Mouse (Mus musculus) liver, postnatal 0 days (tissue): Measurements from ENCODE around the gene Dennd1c. TPM values are rescaled to one million over a fixed set of nuclear protein-coding genes. Genes with fewer than 3 reads are reported as not detected.

Experiments
- ATAC-seq: fragments of 200-750 bp; cut with Nextera tagmentation; 2 replicates; pipeline ENCODE4 v1.8.0; 2017; ENCODE audit warnings: mild to moderate bottlenecking, moderate library complexity
- DNase-seq: peaks from one replicate; pipeline ENCODE4 v3.0.0-alpha.2; 2016
- H3K27ac ChIP-seq: fragments of 300-500 bp; sonication (generic); 2 replicates; pipeline ENCODE4 v1.5.1; 2014; ENCODE audit warnings: antibody characterized with exemption, moderate library complexity, mild to moderate bottlenecking, low read depth
- H3K27me3 ChIP-seq: fragments of 300-500 bp; sonication (generic); 2 replicates; pipeline ENCODE4 v1.6.1; 2014; ENCODE audit warnings: low read length, control low read depth, mixed read lengths; ENCODE audit not compliant: insufficient read depth
- H3K36me3 ChIP-seq: fragments of 300-500 bp; sonication (generic); replicated peaks from 2 replicates; pipeline ENCODE4 v1.6.1; 2014; ENCODE audit warnings: mild to moderate bottlenecking, control low read depth, low read length, moderate library complexity, mixed read lengths; ENCODE audit not compliant: insufficient read depth
- H3K4me1 ChIP-seq: fragments of 300-500 bp; sonication (generic); 2 replicates; pipeline ENCODE4 v1.6.1; 2014; ENCODE audit warnings: antibody characterized with exemption, mild to moderate bottlenecking, control low read depth; ENCODE audit not compliant: insufficient read depth
- H3K4me2 ChIP-seq: fragments of 300-500 bp; sonication (generic); 2 replicates; pipeline ENCODE4 v1.6.1; 2014; ENCODE audit warnings: low read depth, mild to moderate bottlenecking, low read length, moderate library complexity, mixed read lengths
- H3K4me3 ChIP-seq: fragments of 300-500 bp; sonication (generic); 2 replicates; pipeline ENCODE4 v1.5.1; 2014; ENCODE audit warnings: low read depth, low read length
- H3K9ac ChIP-seq: fragments of 300-500 bp; sonication (generic); replicated peaks from 2 replicates; pipeline ENCODE4 v1.6.1; 2014; ENCODE audit warnings: mild to moderate bottlenecking, moderate library complexity
- H3K9me3 ChIP-seq: fragments of 300-500 bp; sonication (generic); 2 replicates; pipeline ENCODE4 v1.6.1; 2016; ENCODE audit warnings: mild to moderate bottlenecking, control low read depth, low read length, mixed read lengths
- CTCF ChIP-seq: sonication (generic); IDR thresholded peaks from 2 replicates; pipeline ENCODE4 v1.5.1; 2016; ENCODE audit warnings: antibody characterized with exemption, low read depth
- EP300 ChIP-seq: IDR thresholded peaks from 2 replicates; pipeline ENCODE4 v1.6.1; 2016; ENCODE audit warnings: antibody characterized with exemption, low read depth, mild to moderate bottlenecking
- WGBS: fragments of 180-500 bp; shearing (Covaris S2); extraction: QIAGEN DNeasy Blood & Tissue Kit; methylation state at CpG from one replicate; pipeline ENCODE4 v1.1.7; 2014; ENCODE audit not compliant: insufficient replicate concordance; 5-methylcytosine and 5-hydroxymethylcytosine counted together
- polyA plus RNA-seq: library from polyadenylated mRNA; unstranded; fragments of >200 nt; fragmentation: Nextera tagmentation; extraction: Ambion mirVana; gene quantifications from 2 replicates; pipeline ENCODE4 v1.2.1, GENCODE M21; 2015

Gene Dennd1c
- polyA plus RNA-seq, 1 experiment from 2014 or later: 3.5 TPM

DNA sequence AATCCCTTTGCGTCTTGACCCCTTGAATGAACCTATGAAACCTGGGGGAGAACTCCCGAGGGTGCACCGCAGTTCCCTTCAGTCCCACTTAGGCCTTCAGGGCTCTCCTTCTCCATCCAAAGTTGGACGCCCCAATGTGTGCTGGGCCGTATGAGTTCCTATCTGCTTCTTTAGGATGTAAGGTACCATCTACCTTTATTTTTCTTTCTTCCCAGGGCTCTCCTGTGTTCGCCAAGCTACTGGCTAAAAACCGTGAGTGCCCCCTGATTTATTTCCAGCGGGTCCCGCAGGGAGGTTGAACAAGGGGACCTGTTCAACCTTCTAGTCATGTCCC, 27.7 kb upstream of the Dennd1c start:
- Histone ChIP-seq H3K36me3 (no peaks in the 10 kb centered on the region), H3K9me3 (no peaks in the 10 kb centered on the region), H3K4me2 (peak overlapping the region; percentile 73), H3K4me3 (peak overlapping the region; percentile 45), H3K27me3 (peaks cover 24% of the 10 kb centered on the region; the same call in 1 of the 2 replicates), H3K9ac (no peak overlapping the region), H3K27ac (no peak overlapping the region), H3K4me1 (peaks cover 10% of the 10 kb centered on the region; the same call in 1 of the 2 replicates)
- WGBS: 18% methylated on average over 9 of the region's 9 CpGs
- DNase-seq (no peak), ATAC-seq (no peak)
- no peak for TF ChIP-seq EP300
- TF ChIP-seq CTCF: no peak

GRCm38 (mm10) chr17:57105181-57106034, 27.1 kb upstream of the Dennd1c start, which contains the start of gene Tnfsf9:
Gene Tnfsf9, plus strand, starts transcription at chr17:57105325.
- H3K4me3 ChIP-seq: peak within 1 kb of the TSS; percentile 45
- ATAC-seq (peak; percentile 36; the same call in 1 of the 2 replicates), DNase-seq (peak; percentile 54)
- no peaks in the 10 kb centered on the region for H3K9me3 ChIP-seq
- H3K27ac ChIP-seq: no peak within 1 kb of the TSS
- TF ChIP-seq EP300: no peak
- TF ChIP-seq CTCF: no peak
- H3K9ac ChIP-seq: peak within 1 kb of the TSS; percentile 39; the same call in 1 of the 2 replicates
- peak within 1 kb of the TSS; percentile 73 for H3K4me2 ChIP-seq
- WGBS: under 1% methylated on average over 53 of the region's 61 CpGs
- H3K27me3 ChIP-seq: peaks cover 24% of the 10 kb centered on the region; the same call in 1 of the 2 replicates
- no peaks in the 10 kb centered on the region for H3K36me3 ChIP-seq
- peaks cover 10% of the 10 kb centered on the region; the same call in 1 of the 2 replicates for H3K4me1 ChIP-seq

DNA sequence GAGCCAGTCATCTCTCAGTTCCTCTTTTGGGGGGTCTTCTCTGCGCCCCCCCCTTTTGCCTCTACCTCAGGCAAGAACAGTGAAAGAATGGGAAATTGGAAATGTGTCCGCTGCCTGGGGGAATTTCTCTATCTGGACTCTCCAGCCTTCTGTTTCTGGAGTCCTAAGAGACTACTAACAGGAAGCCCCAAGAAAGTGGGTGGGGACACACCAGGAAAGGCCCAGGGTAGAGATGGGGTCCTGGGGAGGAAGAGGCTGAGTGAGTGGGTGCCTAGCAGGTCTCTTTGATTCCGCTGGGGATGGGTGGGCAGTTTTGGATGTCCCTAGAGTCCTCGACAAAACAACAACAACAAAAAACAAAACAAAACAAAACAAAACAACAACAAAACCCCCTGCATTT, 26.2 kb upstream of the Dennd1c start:
- H3K4me2 ChIP-seq: peak overlapping the region; percentile 73
- no peak overlapping the region for H3K9ac ChIP-seq
- DNase-seq (no peak), ATAC-seq (no peak)
- H3K9me3 ChIP-seq: no peaks in the 10 kb centered on the region
- H3K4me3 ChIP-seq: peak overlapping the region; percentile 45
- H3K36me3 ChIP-seq: no peaks in the 10 kb centered on the region
- H3K27me3 ChIP-seq: peaks cover 24% of the 10 kb centered on the region; the same call in 1 of the 2 replicates
- H3K4me1 ChIP-seq: peaks cover 15% of the 10 kb centered on the region; the same call in 1 of the 2 replicates
- no peak overlapping the region for H3K27ac ChIP-seq
- no peak for TF ChIP-seq CTCF
- TF ChIP-seq EP300: no peak
- WGBS: 37% methylated on average over 4 of the region's 4 CpGs

DNA sequence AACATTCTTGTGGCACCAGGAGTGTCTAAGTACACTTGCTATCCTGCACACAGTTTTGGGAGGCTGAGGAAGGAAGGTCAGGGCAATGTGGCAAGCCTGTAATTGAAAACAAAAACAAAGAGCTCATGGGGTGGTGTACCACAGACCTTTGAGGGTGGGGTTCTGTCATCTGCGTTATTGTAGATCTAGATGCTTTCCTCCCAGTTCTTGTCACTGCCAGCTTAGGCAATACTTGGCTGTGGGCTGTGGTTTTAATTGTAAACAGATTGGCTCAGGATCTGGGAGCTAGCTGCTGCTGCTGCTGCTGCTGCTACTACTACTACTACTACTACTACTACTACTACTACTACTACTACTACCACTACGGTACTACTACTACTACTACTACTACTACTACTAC, 24.0 kb upstream of the Dennd1c start:
- Histone ChIP-seq H3K4me3 (no peak overlapping the region), H3K4me2 (no peak overlapping the region), H3K9me3 (no peaks in the 10 kb centered on the region), H3K27me3 (peaks cover 24% of the 10 kb centered on the region; the same call in 1 of the 2 replicates), H3K9ac (no peak overlapping the region), H3K4me1 (peaks cover 15% of the 10 kb centered on the region; the same call in 1 of the 2 replicates), H3K36me3 (no peaks in the 10 kb centered on the region), H3K27ac (no peak overlapping the region)
- no peak for DNase-seq
- WGBS: 69% methylated on average over 2 of the region's 2 CpGs
- TF ChIP-seq CTCF (no peak), EP300 (no peak)
- no peak for ATAC-seq

DNA sequence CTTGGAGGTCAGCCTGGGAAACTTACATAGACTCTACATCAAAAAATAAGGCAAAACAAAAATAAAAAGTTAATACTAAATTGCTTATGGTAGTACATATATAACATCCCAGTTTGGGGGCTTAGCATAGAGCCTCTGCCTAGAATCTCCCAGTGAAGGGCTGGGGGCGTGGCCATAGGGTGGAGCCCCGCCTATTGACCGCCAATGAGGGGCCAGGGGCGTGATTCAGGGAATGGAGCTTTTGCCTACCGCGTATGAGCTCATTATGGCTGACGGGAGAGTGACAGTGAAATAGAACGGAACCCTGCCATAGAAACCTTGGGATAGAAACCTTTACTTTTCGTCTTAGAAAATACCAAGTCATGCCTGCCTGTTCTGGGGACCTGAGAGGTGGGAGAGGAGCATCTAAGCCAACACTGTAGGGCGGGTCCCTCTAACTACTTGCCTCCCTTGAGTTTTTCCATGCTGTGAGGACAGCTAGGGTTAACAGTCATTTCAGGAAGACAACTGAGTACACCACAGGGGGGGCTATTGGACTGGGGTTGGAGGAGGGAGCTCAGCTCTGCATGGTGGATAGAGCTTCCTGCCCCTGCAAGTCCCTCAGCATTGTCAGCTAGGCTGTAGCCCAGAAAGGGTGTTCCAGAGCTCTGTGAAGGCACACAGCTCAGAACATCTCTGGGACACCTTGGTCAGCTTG, 21.5 kb upstream of the Dennd1c start:
- no peak overlapping the region for H3K27ac ChIP-seq
- WGBS: 13% methylated on average over 10 of the region's 10 CpGs
- DNase-seq (peak; percentile 62), ATAC-seq (peak; percentile 41; the same call in 1 of the 2 replicates)
- H3K27me3 ChIP-seq: peaks cover 6% of the 10 kb centered on the region; the same call in 1 of the 2 replicates
- H3K4me2 ChIP-seq: peak overlapping the region; percentile 36; the same call in 1 of the 2 replicates
- TF ChIP-seq EP300 (no peak), CTCF (peak; percentile 19)
- H3K9ac ChIP-seq: no peak overlapping the region
- H3K9me3 ChIP-seq: no peaks in the 10 kb centered on the region
- H3K4me1 ChIP-seq: peaks cover 9% of the 10 kb centered on the region; the same call in 1 of the 2 replicates
- no peak overlapping the region for H3K4me3 ChIP-seq
- no peaks in the 10 kb centered on the region for H3K36me3 ChIP-seq

- 52% methylated on average over 5 of the region's 5 CpGs for WGBS
- Histone ChIP-seq H3K27me3 (no peaks in the 10 kb centered on the region), H3K9me3 (no peaks in the 10 kb centered on the region), H3K4me1 (peaks cover 5% of the 10 kb centered on the region; the same call in 1 of the 2 replicates), H3K9ac (no peak overlapping the region), H3K27ac (no peak overlapping the region), H3K4me3 (no peak overlapping the region), H3K4me2 (no peak overlapping the region), H3K36me3 (no peaks in the 10 kb centered on the region)
- DNase-seq: no peak
- peak; percentile 31; the same call in 1 of the 2 replicates for ATAC-seq
- TF ChIP-seq CTCF (no peak), EP300 (no peak)
These were observed 20.0 kb upstream of the Dennd1c start for GRCm38 (mm10) chr17:57098321-57098720.
